Mouse (Mus musculus) E14TG2a.4 (cell line): ENCODE results near the gene Morn1.

Source experiments
- H3K27me3 ChIP-seq: 2 replicates; pipeline ENCODE4 v1.6.1; 2014; ENCODE audit warnings: low read length, control low read depth; ENCODE audit not compliant: insufficient read depth
- H3K36me3 ChIP-seq: 2 replicates; pipeline ENCODE4 v1.6.1; 2014; ENCODE audit warnings: low read length, control low read depth; ENCODE audit not compliant: insufficient read depth
- H3K4me1 ChIP-seq: replicated peaks from 2 replicates; pipeline ENCODE4 v1.6.1; 2014; ENCODE audit warnings: low read depth, low read length, control low read depth
- H3K4me3 ChIP-seq: replicated peaks from 2 replicates; pipeline ENCODE4 v1.5.1; 2014; ENCODE audit warnings: mild to moderate bottlenecking, low read length
- H3K9me3 ChIP-seq: 2 replicates; pipeline ENCODE4 v1.6.1; 2014; ENCODE audit warnings: low read length, control low read depth
- CTCF ChIP-seq: conservative IDR thresholded peaks from 2 replicates; pipeline ENCODE4 v1.5.1; 2014; ENCODE audit warnings: low read length
- NANOG ChIP-seq: IDR thresholded peaks from 2 replicates; pipeline ENCODE4 v1.6.1; 2014; ENCODE audit warnings: borderline replicate concordance, low read length, mixed read lengths
- POU5F1 ChIP-seq: IDR thresholded peaks from 2 replicates; pipeline ENCODE4 v1.6.1; 2014; ENCODE audit warnings: low read length, borderline replicate concordance

Gene Morn1

DNA sequence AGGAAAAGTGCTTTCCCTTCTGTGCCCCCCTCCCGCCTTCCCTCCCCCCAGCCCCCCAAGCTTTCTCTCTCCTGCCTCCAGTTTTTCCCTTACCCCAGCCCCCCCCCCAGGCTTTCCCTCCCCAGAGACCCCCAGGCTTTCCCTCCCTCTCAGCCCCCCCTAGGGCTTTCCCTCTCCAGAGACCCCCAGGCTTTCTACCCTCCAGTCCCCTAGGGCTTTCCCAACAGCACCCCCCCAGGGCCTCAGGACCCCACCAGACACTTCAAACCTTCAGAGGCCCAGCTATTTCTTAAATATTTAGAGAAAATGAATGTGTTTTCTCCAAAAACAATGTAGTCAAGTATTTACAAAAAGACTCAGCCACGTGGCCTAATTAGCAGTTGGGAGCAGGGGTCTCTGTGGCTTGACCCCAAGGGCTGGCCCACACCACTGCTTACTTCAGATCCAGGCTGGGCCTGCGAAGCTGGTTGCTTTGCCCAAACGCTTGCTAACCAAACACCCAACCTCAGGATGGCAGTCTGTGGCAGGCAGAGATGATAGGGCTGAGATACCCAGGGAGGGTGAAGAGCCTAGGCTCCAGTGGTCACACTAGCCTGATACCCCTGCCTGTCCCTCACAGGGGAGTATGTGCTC lies 58.3 kb downstream of the Morn1 start:
- H3K27me3 ChIP-seq, result peaks cover 11% of the 10 kb centered on the region
- H3K4me1 ChIP-seq, result peaks cover 23% of the 10 kb centered on the region
- TF ChIP-seq NANOG (no peak), CTCF (no peak), POU5F1 (no peak)
- peaks cover 11% of the 10 kb centered on the region for H3K9me3 ChIP-seq
- H3K4me3 ChIP-seq, result no peak overlapping the region
- H3K36me3 ChIP-seq, result no peaks in the 10 kb centered on the region

DNA sequence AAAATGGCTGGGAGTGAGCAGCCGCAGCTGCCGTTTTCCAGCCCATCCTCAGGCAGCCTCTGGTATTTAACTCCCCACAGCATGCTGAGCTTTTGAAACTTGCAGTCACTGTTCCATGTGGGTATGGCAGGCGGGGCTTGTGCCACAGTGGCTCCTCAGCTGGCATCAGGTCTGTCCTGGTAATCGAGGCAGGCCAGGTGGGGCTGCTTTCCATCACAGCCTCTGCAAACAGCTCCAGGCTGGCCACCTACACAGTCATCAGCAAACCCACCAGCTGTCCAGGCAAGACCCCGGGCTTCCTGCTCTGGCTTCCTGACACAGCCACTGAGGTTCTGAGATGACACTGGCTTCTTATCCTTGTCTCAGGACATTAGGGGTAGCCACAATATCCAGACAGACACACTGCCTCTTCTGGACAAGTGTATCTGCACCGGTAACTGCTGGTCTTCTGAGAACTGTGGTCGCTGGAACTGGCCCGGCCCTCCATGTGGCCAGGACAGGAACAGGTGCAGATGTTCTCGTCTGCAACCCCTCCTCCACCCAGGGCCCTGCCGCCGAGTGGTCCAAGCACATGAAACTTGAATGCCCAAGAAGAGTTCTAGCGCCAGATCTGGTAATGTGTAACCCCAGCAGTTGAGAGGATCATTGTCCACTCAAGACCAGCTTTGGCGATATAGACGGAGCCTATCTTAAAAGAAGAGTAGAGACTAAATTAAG lies 59.9 kb downstream of the Morn1 start:
- Histone ChIP-seq H3K9me3 (peaks cover 11% of the 10 kb centered on the region), H3K4me3 (no peak overlapping the region), H3K27me3 (peaks cover 23% of the 10 kb centered on the region), H3K4me1 (peaks cover 36% of the 10 kb centered on the region), H3K36me3 (no peaks in the 10 kb centered on the region)
- no peak for TF ChIP-seq POU5F1
- TF ChIP-seq NANOG, result no peak
- TF ChIP-seq CTCF, result no peak

DNA sequence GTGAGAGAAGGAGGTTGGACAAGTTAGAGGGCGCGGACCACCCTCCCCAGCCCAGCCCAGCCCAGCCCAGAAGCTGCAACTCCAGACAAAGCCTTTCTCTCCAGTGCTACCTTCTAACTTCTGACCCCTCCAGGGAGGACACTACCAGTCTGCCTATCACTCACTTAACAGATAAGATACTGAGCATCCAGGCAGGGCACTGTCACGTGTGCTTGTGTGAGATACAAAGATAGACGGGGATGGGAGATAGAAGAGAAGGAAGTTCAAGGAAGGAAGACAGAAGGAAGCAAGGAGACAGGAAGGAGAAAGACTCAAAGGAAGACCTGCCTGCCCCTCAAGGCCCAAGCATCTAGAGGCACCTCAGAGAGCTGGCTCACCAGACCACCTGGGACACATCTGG lies 62.1 kb downstream of the Morn1 start:
- TF ChIP-seq CTCF (no peak), NANOG (no peak), POU5F1 (no peak)
- Histone ChIP-seq H3K36me3 (peaks cover 8% of the 10 kb centered on the region), H3K4me3 (no peak overlapping the region), H3K9me3 (peaks cover 4% of the 10 kb centered on the region), H3K27me3 (peaks cover 31% of the 10 kb centered on the region), H3K4me1 (peaks cover 56% of the 10 kb centered on the region)

DNA sequence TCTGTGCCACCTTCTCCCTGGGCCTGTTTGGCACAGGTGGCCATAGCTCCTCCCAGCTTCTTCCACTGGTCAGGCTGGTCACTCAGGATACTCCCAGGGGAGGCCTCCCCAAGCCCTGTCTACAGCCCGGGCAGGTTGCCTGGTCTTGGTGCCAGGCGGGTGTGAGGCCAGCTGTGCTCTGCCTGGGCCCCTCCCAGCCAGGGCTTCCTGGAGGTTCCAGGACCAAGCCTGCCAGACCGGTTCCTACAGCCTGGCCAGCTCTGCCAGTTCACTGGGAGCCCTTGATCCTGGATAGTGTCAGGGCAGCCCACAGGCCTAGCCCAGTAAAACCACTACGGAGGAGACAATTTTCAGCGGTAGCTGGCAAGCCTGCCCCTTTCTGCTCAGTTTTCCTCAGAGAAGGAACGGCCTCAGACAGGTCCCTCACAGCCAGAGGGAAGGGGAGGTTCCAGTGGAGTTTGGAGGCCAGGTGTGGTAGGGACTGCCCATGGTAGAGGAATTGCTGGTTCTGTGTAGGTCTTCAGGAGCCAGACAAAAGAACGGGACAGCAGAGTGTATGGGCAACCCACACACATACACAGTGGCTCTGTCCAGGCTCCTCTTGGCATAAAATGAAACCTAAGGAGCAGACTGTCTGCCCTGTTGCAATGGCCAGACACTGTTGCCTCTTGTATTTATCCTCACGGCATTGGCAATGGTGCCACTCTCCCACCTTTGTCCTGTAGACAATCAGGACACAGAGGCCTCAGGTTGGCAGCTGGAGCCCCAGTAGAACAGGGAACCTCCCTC lies 62.7 kb downstream of the Morn1 start:
- Histone ChIP-seq H3K36me3 (peaks cover 13% of the 10 kb centered on the region), H3K9me3 (no peaks in the 10 kb centered on the region), H3K4me1 (peaks cover 62% of the 10 kb centered on the region), H3K4me3 (no peak overlapping the region), H3K27me3 (peaks cover 31% of the 10 kb centered on the region)
- no peak for TF ChIP-seq NANOG
- TF ChIP-seq POU5F1, result no peak
- TF ChIP-seq CTCF, result no peak

DNA sequence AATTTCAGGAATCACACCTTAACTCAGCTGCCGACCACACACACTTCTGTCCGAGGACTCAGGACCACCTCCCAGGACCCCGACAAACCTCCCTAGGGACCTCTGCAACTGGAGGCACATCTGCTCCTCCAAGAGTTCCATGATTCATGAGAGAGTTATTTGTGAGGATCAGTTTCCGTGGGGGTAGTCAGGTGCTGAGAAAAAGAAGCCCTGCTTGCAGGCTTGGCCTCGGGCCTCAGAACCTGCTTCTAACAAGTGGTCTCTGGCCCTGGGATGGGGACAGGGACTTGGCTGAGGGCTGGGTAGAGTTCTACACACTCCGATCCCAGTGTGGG lies 63.5 kb downstream of the Morn1 start:
- Histone ChIP-seq H3K9me3 (no peaks in the 10 kb centered on the region), H3K27me3 (peaks cover 31% of the 10 kb centered on the region), H3K4me3 (peak overlapping the region; percentile 77), H3K4me1 (peaks cover 70% of the 10 kb centered on the region), H3K36me3 (peaks cover 20% of the 10 kb centered on the region)
- TF ChIP-seq NANOG, result no peak
- no peak for TF ChIP-seq POU5F1
- no peak for TF ChIP-seq CTCF

DNA sequence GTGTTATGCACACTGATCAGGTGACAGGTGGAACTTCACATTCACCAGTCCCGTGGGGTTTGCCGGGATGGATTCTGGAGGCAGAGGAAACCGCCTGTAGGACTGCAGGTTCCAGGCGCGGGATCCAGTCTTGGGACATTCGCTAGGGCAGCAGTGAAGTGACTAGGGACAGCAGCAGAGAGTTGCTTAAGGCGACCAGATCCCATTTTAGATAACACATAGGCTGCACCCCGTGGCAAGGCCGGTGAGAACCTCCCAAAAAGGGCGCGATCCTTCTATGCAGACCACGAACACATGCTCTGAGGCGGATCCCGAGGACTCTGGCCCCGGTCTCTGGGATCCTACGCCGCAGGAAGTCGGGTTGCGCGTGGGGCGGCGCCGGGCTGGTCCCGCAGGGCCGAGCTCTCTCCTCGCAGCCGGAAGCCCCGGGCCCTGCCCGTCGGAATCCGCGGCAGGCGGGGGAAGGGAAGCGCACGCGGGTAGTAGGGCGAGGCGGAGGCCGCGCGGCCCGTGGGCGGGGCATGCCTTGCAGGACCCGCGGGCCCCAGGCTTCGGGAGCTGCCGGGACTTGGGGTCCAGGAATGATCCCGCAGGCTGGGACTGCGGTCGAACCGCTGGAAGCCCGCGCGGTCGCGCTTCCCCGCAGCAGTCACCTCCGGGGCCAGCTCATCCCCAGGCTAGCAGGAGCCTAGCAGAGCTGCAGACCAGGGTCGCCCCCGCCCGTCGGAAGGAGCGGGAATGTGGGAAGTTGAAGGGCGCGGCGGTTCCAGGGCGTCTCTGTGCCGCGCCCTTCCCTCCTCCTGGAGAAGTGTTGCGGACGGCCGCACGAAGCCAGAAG lies 64.1 kb downstream of the Morn1 start:
- TF ChIP-seq POU5F1 (no peak), CTCF (no peak), NANOG (no peak)
- H3K9me3 ChIP-seq, result no peaks in the 10 kb centered on the region
- H3K4me1 ChIP-seq, result peaks cover 76% of the 10 kb centered on the region
- peaks cover 31% of the 10 kb centered on the region for H3K27me3 ChIP-seq
- peak overlapping the region; percentile 77 for H3K4me3 ChIP-seq
- peaks cover 26% of the 10 kb centered on the region for H3K36me3 ChIP-seq

DNA sequence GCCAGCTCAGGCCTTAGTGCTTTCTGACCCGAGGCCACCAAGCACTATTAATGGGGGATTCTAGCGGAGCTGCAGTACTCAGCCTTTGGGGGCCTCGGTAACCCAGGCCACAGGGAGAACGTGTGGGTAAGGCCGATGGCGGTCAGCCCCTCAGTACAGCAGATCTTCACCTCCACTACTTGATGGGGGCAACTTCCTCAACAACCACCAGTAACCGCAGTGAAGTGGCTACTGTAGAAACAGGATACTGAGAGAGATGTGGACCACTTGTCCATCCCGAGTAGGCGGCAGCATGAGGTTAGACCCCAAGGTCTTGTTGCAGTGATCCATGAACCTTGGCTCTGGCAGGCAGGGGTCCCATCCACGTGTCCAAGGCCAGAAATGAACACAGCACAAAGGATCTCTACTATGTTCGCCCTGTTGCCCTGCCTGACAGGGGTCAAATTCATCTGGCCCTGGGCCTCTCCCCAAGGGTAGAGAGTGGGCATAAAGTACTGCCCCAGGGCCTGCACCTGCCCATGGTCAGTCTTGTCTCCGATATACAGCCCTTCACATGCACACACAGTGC lies 64.9 kb downstream of the Morn1 start:
- Histone ChIP-seq H3K36me3 (peaks cover 34% of the 10 kb centered on the region), H3K27me3 (peaks cover 31% of the 10 kb centered on the region), H3K4me3 (peak overlapping the region; percentile 77), H3K9me3 (no peaks in the 10 kb centered on the region), H3K4me1 (peaks cover 81% of the 10 kb centered on the region)
- no peak for TF ChIP-seq NANOG
- TF ChIP-seq CTCF, result no peak
- no peak for TF ChIP-seq POU5F1
